Mouse (Mus musculus) E14TG2a.4 (cell line): Measurements from ENCODE around the gene Cenpx.

Source experiments
- H3K27me3 ChIP-seq: 2 replicates; pipeline ENCODE4 v1.6.1; 2014; ENCODE audit warnings: low read length, control low read depth; ENCODE audit not compliant: insufficient read depth
- H3K36me3 ChIP-seq: 2 replicates; pipeline ENCODE4 v1.6.1; 2014; ENCODE audit warnings: low read length, control low read depth; ENCODE audit not compliant: insufficient read depth
- H3K4me1 ChIP-seq: replicated peaks from 2 replicates; pipeline ENCODE4 v1.6.1; 2014; ENCODE audit warnings: low read depth, low read length, control low read depth
- H3K4me3 ChIP-seq: replicated peaks from 2 replicates; pipeline ENCODE4 v1.5.1; 2014; ENCODE audit warnings: mild to moderate bottlenecking, low read length
- H3K9me3 ChIP-seq: 2 replicates; pipeline ENCODE4 v1.6.1; 2014; ENCODE audit warnings: low read length, control low read depth
- CTCF ChIP-seq: conservative IDR thresholded peaks from 2 replicates; pipeline ENCODE4 v1.5.1; 2014; ENCODE audit warnings: low read length
- NANOG ChIP-seq: IDR thresholded peaks from 2 replicates; pipeline ENCODE4 v1.6.1; 2014; ENCODE audit warnings: borderline replicate concordance, low read length, mixed read lengths
- POU5F1 ChIP-seq: IDR thresholded peaks from 2 replicates; pipeline ENCODE4 v1.6.1; 2014; ENCODE audit warnings: low read length, borderline replicate concordance

Cenpx gene

DNA sequence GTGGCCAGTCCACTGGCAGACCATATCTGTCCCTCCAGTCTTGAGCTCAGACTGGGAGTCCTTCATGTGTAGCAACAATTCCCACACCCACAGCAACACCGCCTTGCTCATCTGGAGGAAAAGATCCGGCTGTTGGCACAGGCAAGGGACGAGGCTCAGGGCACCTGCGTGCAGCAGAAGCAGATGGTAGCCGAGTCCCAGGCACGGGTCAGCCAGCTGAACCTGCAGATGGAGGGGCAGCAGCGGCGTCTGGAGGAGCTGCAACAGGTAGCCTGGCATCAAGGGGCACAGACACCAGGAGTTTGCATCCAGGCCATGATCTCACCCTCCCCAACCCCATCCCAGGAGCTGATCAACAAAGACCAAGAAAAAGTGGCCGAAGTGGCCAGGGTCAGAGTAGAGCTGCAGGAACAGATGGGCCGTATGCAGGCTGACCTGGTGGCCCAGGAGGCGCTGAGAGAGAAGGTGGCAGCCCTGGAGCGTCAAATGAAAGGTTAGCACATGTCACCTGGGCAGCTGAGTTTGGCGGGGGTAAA lies 6.4 kb upstream of the Cenpx start:
- H3K27me3 ChIP-seq: peaks cover 42% of the 10 kb centered on the region
- TF ChIP-seq CTCF (no peak), NANOG (no peak), POU5F1 (no peak)
- H3K4me3 ChIP-seq: no peak overlapping the region
- H3K4me1 ChIP-seq: peaks cover 33% of the 10 kb centered on the region
- no peaks in the 10 kb centered on the region for H3K9me3 ChIP-seq
- H3K36me3 ChIP-seq: peaks cover 57% of the 10 kb centered on the region

GRCm38 (mm10) chr11:120719242-120719641 lies 5.7 kb upstream of the Cenpx start:
- H3K9me3 ChIP-seq: no peaks in the 10 kb centered on the region
- peaks cover 48% of the 10 kb centered on the region for H3K27me3 ChIP-seq
- H3K4me1 ChIP-seq: peaks cover 40% of the 10 kb centered on the region
- H3K36me3 ChIP-seq: peaks cover 58% of the 10 kb centered on the region
- no peak overlapping the region for H3K4me3 ChIP-seq
- TF ChIP-seq CTCF: no peak
- no peak for TF ChIP-seq POU5F1
- no peak for TF ChIP-seq NANOG

- H3K9me3 ChIP-seq: no peaks in the 10 kb centered on the region
- TF ChIP-seq NANOG (no peak), POU5F1 (no peak), CTCF (no peak)
- peaks cover 16% of the 10 kb centered on the region for H3K27me3 ChIP-seq
- H3K36me3 ChIP-seq: peaks cover 82% of the 10 kb centered on the region
- H3K4me1 ChIP-seq: peaks cover 47% of the 10 kb centered on the region
- 0 out of 2 replicates have a peak overlapping the region, but pooled peaks have one; percentile 92 for H3K4me3 ChIP-seq
These were observed 1.6 kb upstream of the Cenpx start for GRCm38 (mm10) chr11:120715131-120715530.

- peaks cover 16% of the 10 kb centered on the region for H3K27me3 ChIP-seq
- H3K4me1 ChIP-seq: peaks cover 49% of the 10 kb centered on the region
- H3K4me3 ChIP-seq: peak overlapping the region; percentile 92
- no peaks in the 10 kb centered on the region for H3K9me3 ChIP-seq
- TF ChIP-seq CTCF (no peak), POU5F1 (no peak), NANOG (no peak)
- peaks cover 82% of the 10 kb centered on the region for H3K36me3 ChIP-seq
These were observed 1.0 kb upstream of the Cenpx start for GRCm38 (mm10) chr11:120714546-120714945.

DNA sequence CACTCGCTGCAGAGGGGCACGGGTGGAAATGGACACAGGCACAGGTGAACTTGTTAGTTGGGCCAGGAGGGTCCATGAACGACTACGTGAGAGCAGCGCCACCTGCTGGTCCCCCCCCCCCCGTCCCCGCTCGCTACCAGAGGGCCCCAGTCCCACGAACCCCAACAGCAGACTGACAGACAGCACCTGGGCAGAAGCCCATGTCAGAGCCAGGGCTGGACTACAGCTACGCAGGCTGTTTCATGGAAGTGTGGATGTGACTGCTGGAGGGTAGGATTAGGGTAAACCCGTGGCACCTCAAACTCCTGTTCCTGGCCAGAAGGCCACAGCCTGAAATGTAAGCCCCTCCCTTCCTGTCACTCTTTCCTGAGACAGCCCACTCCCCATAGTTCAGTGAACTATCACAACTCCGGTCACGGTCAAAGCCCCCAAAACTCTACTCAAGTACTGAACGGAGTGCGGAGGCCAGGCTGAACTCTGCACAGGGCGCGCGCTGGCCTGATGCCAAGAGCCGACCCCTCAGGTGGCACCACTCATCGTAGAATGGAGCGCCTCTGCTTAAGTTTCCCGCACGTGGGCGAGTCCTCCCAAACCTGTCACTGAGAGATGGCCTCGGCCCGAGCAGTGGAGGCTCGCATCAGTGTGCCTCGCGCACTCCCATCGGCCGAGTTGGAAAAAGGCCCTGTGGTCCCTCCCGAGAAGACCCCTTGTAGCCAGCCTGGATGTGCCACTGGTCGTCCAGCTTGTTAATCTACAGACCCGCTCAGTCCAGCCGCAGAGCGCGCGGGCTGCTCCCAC lies 568 bp downstream of the Cenpx start:
- no peaks in the 10 kb centered on the region for H3K9me3 ChIP-seq
- peak overlapping the region; percentile 92 for H3K4me3 ChIP-seq
- TF ChIP-seq CTCF (peak; percentile 51), POU5F1 (no peak)
- peaks cover 65% of the 10 kb centered on the region for H3K4me1 ChIP-seq
- H3K36me3 ChIP-seq: peaks cover 82% of the 10 kb centered on the region
- H3K27me3 ChIP-seq: peaks cover 16% of the 10 kb centered on the region

GRCm38 (mm10) chr11:120711980-120712604 lies 1.4 kb downstream of the Cenpx start:
- TF ChIP-seq CTCF (no peak), POU5F1 (no peak), NANOG (no peak)
- Histone ChIP-seq H3K4me1 (peaks cover 70% of the 10 kb centered on the region), H3K36me3 (peaks cover 77% of the 10 kb centered on the region), H3K27me3 (peaks cover 16% of the 10 kb centered on the region), H3K4me3 (peak overlapping the region; percentile 92; the same call in 1 of the 2 replicates), H3K9me3 (no peaks in the 10 kb centered on the region)

- peaks cover 74% of the 10 kb centered on the region for H3K36me3 ChIP-seq
- TF ChIP-seq POU5F1 (no peak), CTCF (no peak), NANOG (no peak)
- H3K4me3 ChIP-seq: no peak overlapping the region
- peaks cover 83% of the 10 kb centered on the region for H3K4me1 ChIP-seq
- no peaks in the 10 kb centered on the region for H3K9me3 ChIP-seq
- H3K27me3 ChIP-seq: peaks cover 14% of the 10 kb centered on the region
These were observed 2.9 kb downstream of the Cenpx start for GRCm38 (mm10) chr11:120710672-120711071.

- Histone ChIP-seq H3K36me3 (peaks cover 73% of the 10 kb centered on the region), H3K9me3 (no peaks in the 10 kb centered on the region), H3K27me3 (peaks cover 3% of the 10 kb centered on the region; the same call in 1 of the 2 replicates), H3K4me1 (peaks cover 89% of the 10 kb centered on the region), H3K4me3 (no peak overlapping the region)
- no peak for TF ChIP-seq POU5F1
- no peak for TF ChIP-seq NANOG
- no peak for TF ChIP-seq CTCF
These were observed 4.0 kb downstream of the Cenpx start for GRCm38 (mm10) chr11:120709551-120709950.

DNA sequence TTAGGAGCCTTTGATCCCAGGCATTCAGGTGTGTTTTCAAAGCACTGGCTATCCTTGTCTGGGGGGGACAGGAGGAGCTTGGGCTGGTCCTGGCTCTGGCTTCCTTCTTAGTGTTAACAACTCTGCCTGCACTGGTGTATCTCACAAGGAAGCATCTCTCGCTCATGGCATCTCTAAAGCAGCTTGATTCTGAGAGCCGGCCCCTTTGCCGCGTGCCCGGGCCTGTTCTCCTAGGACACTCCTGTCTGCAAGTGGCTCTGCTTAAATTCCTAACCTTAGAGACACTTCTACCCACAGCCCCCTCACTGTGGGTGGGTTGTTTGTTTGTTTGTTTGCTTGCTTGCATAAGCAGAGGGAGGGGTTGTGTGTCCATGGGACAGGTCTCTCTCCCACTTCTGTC lies 5.6 kb downstream of the Cenpx start:
- Histone ChIP-seq H3K36me3 (peaks cover 85% of the 10 kb centered on the region), H3K9me3 (no peaks in the 10 kb centered on the region), H3K27me3 (no peaks in the 10 kb centered on the region), H3K4me1 (peaks cover 95% of the 10 kb centered on the region), H3K4me3 (peak overlapping the region; percentile 41; the same call in 1 of the 2 replicates)
- TF ChIP-seq POU5F1 (no peak), CTCF (no peak), NANOG (no peak)
